21 mouse cellular contexts compared by ENCODE assay signal in genomic region chr16:55891346-55891745, GRCm38 (mm10).
"Had no signal": no experiment of that assay in that cellular context is flagged by ENCODE, and none has a peak within 500 bp of the region (broad histone marks: within the 10 kb centered on the region; RNA-seq: fewer than 3 reads in every experiment).

No protein-coding gene starts in this region.

- H3K9me3 ChIP-seq: intestine, embryonic 15.5 days; kidney, embryonic 15.5 days; limb, embryonic 12.5 days; limb, embryonic 15.5 days; liver, embryonic 15.5 days; neural tube, embryonic 12.5 days; neural tube, embryonic 15.5 days had no signal

- H3K4me3 ChIP-seq: intestine, embryonic 15.5 days; kidney, embryonic 15.5 days; left cerebral cortex, adult 2 months; limb, embryonic 12.5 days; limb, embryonic 15.5 days; liver, embryonic 15.5 days; neural tube, embryonic 12.5 days; neural tube, embryonic 15.5 days had no signal

- H3K36me3 ChIP-seq: intestine, embryonic 15.5 days; neural tube, embryonic 12.5 days had no signal

- H3K27ac ChIP-seq: intestine, embryonic 15.5 days; kidney, embryonic 15.5 days; left cerebral cortex, adult 2 months; limb, embryonic 12.5 days; limb, embryonic 15.5 days; neural tube, embryonic 12.5 days; neural tube, embryonic 15.5 days; stomach, postnatal 0 days had no signal

- H3K9ac ChIP-seq: intestine, embryonic 15.5 days; kidney, embryonic 15.5 days; limb, embryonic 12.5 days; limb, embryonic 15.5 days; liver, embryonic 15.5 days; neural tube, embryonic 12.5 days; neural tube, embryonic 15.5 days had no signal

- DNase-seq: kidney, adult 11 months; kidney, adult 8-10 months; kidney, postnatal 10 days; layer of hippocampus, postnatal 36 days; left cerebral cortex, postnatal 4 days; lung, adult 2 months; lung, postnatal 14 days; lung, postnatal 4 days; midbrain, embryonic 14.5 days; right cerebral cortex, adult 18-20 months; right cerebral cortex, postnatal 14 days had no signal

- H3K4me2 ChIP-seq: intestine, embryonic 15.5 days; kidney, embryonic 15.5 days; limb, embryonic 12.5 days; limb, embryonic 15.5 days; midbrain, embryonic 11.5 days; neural tube, embryonic 12.5 days; neural tube, embryonic 15.5 days had no signal

- H3K27me3 ChIP-seq: intestine, embryonic 15.5 days; kidney, embryonic 15.5 days; limb, embryonic 12.5 days; limb, embryonic 15.5 days; liver, embryonic 15.5 days; neural tube, embryonic 12.5 days; neural tube, embryonic 15.5 days had no signal
